Mouse (Mus musculus): ENCODE results near the gene Tpbpb. TPM values are rescaled to one million over a fixed set of nuclear protein-coding genes. Genes with fewer than 3 reads are reported as not detected.
"Not testable (repeated sequence)": the region's sequence is repeated elsewhere in the genome, so short reads cannot be mapped to it uniquely, and the experiment has no call there.

Gene Tpbpb
- polyA plus RNA-seq (2012; ENCODE audit: insufficient read depth, insufficient read length, low replicate concordance, missing spikeins): not detected in 2 replicates

DNA sequence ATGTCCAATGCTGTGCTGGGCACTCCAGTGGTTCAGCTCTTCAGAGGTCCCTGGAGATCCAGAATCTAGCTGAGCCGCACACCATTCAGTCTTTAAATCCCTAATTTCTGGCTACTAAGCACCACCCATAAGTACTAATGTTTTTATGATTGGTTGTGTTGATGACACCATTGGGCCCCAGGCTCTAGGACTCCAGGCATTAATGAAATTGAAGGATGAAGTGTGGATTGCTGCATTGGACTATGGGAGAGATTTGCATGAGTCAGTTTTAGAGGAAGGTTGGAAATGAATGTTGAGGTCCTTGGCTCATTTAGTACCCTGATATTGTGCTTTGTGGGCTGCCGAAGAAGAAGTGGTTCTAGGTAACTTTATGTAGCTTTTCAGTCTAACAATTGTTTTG lies at the start of gene Tpbpb:
Gene Tpbpb, minus strand, starts transcription at position 101 of the 400 bp plus-strand sequence.
- H3K27ac ChIP-seq (ENCODE audit: insufficient read depth, low read depth, low read length); H3K4me1 ChIP-seq (ENCODE audit: control insufficient read depth, insufficient read depth, low read length); H3K4me3 ChIP-seq (ENCODE audit: insufficient read depth, low read depth, low read length): not testable (repeated sequence)
- WGBS: 88% methylated on average over 2 of the region's 2 CpGs

DNA sequence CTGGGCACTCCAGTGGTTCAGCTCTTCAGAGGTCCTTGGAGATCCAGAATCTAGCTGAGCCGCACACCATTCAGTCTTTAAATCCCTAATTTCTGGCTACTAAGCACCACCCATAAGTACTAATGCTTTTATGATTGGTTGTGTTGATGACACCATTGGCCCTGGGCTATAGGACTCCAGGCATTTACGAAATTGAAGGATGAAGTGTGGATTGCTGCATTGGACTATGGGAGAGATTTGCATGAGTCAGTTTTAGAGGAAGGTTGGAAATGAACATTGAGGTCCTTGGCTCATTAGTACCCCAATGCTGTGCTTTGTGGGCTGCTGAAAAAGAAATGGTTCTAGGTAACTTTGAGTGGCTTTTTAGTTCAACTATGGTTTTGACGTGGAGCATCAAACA lies 37.2 kb upstream of the Tpbpb start, which contains the start of gene Tpbpa:
Gene Tpbpa, minus strand, starts transcription at position 101 of the 400 bp plus-strand sequence.
- not testable (repeated sequence) for H3K4me1 ChIP-seq (ENCODE audit: control insufficient read depth, insufficient read depth, low read length); H3K4me3 ChIP-seq (ENCODE audit: insufficient read depth, low read depth, low read length); H3K27ac ChIP-seq (ENCODE audit: insufficient read depth, low read depth, low read length)
- WGBS: 77% methylated on average over 3 of the region's 3 CpGs

DNA sequence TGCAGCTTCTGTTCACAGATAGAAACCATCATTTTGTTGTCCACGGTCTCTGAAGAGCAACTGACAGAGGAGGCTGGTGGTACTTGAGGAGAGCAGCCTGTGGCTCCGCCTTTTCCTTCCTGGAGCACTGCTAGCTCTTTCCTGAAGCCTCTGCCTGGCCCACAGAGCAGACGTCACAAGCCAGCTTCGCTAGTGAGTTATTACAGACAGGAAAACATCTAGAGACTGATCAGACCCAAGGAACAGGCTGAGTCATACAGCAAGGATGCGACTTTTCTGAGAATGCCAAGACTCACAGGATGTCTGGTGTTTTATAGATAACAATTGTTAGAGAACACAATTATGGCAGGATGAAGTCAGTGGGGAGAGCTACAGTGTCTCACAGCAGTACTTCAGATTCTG lies 31.8 kb upstream of the Tpbpb start, which contains the start of the genes Gm49391 and Ctla2a:
Gene Gm49391, minus strand, starts transcription at position 72 of the 402 bp plus-strand sequence.
Gene Ctla2a, minus strand, starts transcription at position 126 of the 402 bp plus-strand sequence.
- Histone ChIP-seq H3K4me1 (ENCODE audit: control insufficient read depth, insufficient read depth, low read length) (no peaks in the 10 kb centered on the region), H3K4me3 (ENCODE audit: insufficient read depth, low read depth, low read length) (no peak within 1 kb of the TSS), H3K27ac (ENCODE audit: insufficient read depth, low read depth, low read length) (no peak within 1 kb of the TSS)
- WGBS: 68% methylated on average over 5 of the region's 5 CpGs
- TF ChIP-seq CTCF (IDR thresholded peaks at IDR 0.05; ENCODE audit: insufficient read depth, low read depth, low read length) (no peak), POLR2A (IDR thresholded peaks at IDR 0.05; ENCODE audit: insufficient read depth, low read depth, low read length) (no peak)

DNA sequence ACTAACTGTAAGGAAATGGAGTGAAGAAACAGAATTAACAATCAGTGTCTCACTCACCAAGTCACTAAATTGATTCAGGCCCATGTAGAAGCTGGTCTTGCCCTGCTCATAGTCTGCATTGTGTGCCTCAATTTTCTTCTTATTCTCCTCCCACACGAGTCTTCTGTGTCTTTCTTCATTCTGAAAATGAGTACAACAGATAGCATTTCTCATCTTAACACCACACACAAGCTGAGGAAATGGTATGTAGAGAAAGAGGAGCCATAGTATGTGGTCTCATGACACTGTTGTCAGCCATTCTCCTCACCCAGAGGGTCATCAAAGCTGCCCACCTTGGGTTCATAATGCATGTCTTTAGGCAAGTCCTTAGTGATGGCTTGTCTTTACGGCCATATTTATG lies 30.8 kb upstream of the Tpbpb start, which contains the start of gene Gm49393:
Gene Gm49393, minus strand, starts transcription at position 101 of the 400 bp plus-strand sequence.
- 67% methylated on average over 2 of the region's 2 CpGs for WGBS
- not testable (repeated sequence) for H3K4me3 ChIP-seq (ENCODE audit: insufficient read depth, low read depth, low read length); H3K27ac ChIP-seq (ENCODE audit: insufficient read depth, low read depth, low read length); H3K4me1 ChIP-seq (ENCODE audit: control insufficient read depth, insufficient read depth, low read length)

DNA sequence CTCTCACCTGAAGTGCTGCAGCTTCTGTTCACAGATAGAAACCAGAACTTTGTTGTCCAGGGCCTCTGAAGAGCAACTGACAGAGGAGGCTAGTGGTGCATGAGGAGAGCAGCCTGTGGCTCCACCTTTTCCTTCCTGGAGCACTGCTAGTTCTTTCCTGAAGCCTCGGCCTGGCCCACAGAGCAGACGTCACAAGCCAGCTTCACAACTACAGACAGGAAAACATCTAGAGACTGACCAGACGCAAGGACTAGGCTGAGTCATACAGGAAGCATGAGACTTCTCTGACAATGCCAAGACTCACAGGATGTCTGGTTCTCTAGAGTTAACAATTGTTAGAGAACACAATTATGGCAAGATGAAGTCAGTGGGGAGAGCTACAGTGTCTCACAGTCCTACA lies 7.4 kb downstream of the Tpbpb start, which contains the start of gene Ctla2b:
Gene Ctla2b, minus strand, starts transcription at position 120 of the 400 bp plus-strand sequence.
- Histone ChIP-seq H3K4me1 (ENCODE audit: control insufficient read depth, insufficient read depth, low read length) (no peaks in the 10 kb centered on the region), H3K27ac (ENCODE audit: insufficient read depth, low read depth, low read length) (no peak within 1 kb of the TSS), H3K4me3 (ENCODE audit: insufficient read depth, low read depth, low read length) (no peak within 1 kb of the TSS)
- 86% methylated on average over 3 of the region's 3 CpGs for WGBS
- TF ChIP-seq CTCF (IDR thresholded peaks at IDR 0.05; ENCODE audit: insufficient read depth, low read depth, low read length) (no peak), POLR2A (IDR thresholded peaks at IDR 0.05; ENCODE audit: insufficient read depth, low read depth, low read length) (no peak)

DNA sequence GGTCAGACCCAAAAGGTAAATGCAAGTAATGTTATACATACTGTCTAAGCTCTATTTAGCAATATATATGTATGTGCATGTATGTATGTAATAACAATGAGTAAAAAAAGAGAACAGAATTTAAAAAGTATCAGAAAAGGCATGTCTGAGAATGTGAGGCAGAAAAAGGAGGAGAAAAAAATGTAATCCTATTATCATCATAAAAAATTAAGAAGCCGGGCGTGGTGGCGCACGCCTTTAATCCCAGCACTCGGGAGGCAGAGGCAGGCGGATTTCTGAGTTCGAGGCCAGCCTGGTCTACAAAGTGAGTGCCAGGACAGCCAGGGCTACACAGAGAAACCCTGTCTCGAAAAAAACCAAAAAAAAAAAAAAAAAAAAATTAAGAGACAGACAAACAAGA lies 7.9 kb downstream of the Tpbpb start, which contains the start of gene Gm49392:
Gene Gm49392, minus strand, starts transcription at position 101 of the 400 bp plus-strand sequence.
- WGBS: 82% methylated on average over 8 of the region's 8 CpGs
- not testable (repeated sequence) for H3K27ac ChIP-seq (ENCODE audit: insufficient read depth, low read depth, low read length)

DNA sequence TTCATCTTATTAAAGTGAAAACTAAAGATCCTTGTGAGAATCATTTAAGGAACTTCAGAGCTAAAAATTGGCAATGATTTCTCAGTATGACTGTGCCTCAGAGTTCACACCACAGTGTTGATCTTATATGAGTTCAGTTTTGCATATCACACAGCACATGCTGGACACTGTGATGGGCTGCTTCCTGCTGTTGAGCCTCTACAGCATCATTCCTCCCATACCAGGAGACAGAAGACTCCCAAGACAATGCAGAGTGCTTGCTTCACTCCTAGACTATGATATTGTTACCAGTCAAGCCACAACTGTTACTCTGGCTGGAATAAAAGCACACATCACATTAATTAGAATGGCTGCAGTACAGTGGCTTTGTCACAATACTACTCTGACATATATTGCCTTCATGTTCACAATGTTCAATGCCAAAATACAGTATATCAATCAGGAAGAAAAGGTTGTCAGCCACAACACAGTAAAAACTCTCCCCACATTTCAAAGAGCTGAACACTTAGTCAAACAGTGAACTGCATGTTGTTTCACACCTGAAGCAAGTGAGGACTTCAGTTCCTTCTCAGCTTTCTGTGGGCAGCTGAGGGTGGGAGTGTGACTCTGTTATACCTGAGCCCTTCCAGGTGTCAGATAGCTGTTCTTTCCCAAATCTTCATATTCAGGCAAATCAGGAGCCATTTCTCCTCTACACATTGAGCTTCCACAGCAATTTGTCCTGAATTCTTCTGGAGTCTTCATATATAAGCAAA lies 9.1 kb downstream of the Tpbpb start:
- H3K4me1 ChIP-seq (ENCODE audit: control insufficient read depth, insufficient read depth, low read length): no peaks in the 10 kb centered on the region
- TF ChIP-seq CTCF (IDR thresholded peaks at IDR 0.05; ENCODE audit: insufficient read depth, low read depth, low read length): no peak
- TF ChIP-seq POLR2A (IDR thresholded peaks at IDR 0.05; ENCODE audit: insufficient read depth, low read depth, low read length): no peak
- H3K4me3 ChIP-seq (ENCODE audit: insufficient read depth, low read depth, low read length): no peak overlapping the region
- no peak overlapping the region for H3K27ac ChIP-seq (ENCODE audit: insufficient read depth, low read depth, low read length)

More for the DNA sequence above, 7.9 kb downstream of the Tpbpb start, which contains the start of gene Gm49392:
- H3K4me1 ChIP-seq (ENCODE audit: control insufficient read depth, insufficient read depth, low read length); H3K4me3 ChIP-seq (ENCODE audit: insufficient read depth, low read depth, low read length): not testable (repeated sequence)

DNA sequence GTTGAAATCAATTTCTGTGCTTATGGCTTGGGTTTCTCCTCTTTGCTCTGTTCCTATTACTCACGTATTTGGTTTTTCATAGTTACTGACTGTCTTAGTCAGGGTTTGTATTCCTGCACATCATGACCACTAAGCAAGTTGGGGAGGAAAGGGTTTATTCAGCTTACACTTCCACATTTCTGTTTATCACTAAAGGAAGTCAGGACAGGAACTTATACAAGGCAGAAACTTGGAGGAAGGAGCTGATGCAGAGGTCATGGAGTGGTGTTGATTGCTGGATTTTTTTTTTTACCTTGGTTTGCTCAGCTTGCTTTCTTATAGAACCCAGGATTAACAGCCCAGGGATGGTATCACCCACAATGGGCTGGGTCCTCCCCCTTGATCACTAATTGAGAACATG lies 12.4 kb downstream of the Tpbpb start:
- no peak overlapping the region for H3K27ac ChIP-seq (ENCODE audit: insufficient read depth, low read depth, low read length)
- WGBS: 92% methylated on average over 1 of the region's 1 CpGs
- H3K4me1 ChIP-seq (ENCODE audit: control insufficient read depth, insufficient read depth, low read length): no peaks in the 10 kb centered on the region
- no peak for TF ChIP-seq CTCF (IDR thresholded peaks at IDR 0.05; ENCODE audit: insufficient read depth, low read depth, low read length)
- TF ChIP-seq POLR2A (IDR thresholded peaks at IDR 0.05; ENCODE audit: insufficient read depth, low read depth, low read length): no peak
- H3K4me3 ChIP-seq (ENCODE audit: insufficient read depth, low read depth, low read length): no peak overlapping the region

DNA sequence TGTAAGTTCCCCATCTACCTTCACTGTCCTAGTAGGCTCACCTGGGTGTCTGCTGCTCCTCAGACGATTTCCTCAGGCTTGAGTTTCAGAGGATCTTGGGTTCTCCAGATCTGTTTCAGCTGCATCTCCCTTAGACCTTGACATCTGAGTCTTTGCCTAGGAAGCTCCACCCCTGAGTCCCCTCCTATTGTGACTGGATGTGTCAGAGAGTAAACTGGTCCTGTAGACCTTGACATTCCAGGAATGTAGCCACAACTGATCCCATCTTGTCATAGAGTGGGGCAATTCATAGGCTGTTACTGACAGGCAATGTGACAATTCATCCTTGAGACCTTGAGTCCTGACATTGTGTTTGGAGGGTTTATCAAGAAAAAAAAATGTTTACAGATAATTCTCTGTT lies 40.4 kb downstream of the Tpbpb start, which contains the start of gene 4930486L24Rik:
Gene 4930486L24Rik, minus strand, starts transcription at position 195 of the 400 bp plus-strand sequence.
- Histone ChIP-seq H3K27ac (ENCODE audit: insufficient read depth, low read depth, low read length) (no peak within 1 kb of the TSS), H3K4me1 (ENCODE audit: control insufficient read depth, insufficient read depth, low read length) (no peaks in the 10 kb centered on the region), H3K4me3 (ENCODE audit: insufficient read depth, low read depth, low read length) (no peak within 1 kb of the TSS)
- WGBS: 68% methylated on average over 1 of the region's 1 CpGs
- TF ChIP-seq CTCF (IDR thresholded peaks at IDR 0.05; ENCODE audit: insufficient read depth, low read depth, low read length) (no peak), POLR2A (IDR thresholded peaks at IDR 0.05; ENCODE audit: insufficient read depth, low read depth, low read length) (no peak)

Other genes with a start within 250 kb of the Tpbpb start
- gene BC051665, start 118.5 kb downstream of the Tpbpb start, polyA plus RNA-seq (2012; ENCODE audit: insufficient read depth, insufficient read length, low replicate concordance, missing spikeins): not detected in 2 replicates
- gene Ctsll3, start 102.0 kb downstream of the Tpbpb start, polyA plus RNA-seq (2012; ENCODE audit: insufficient read depth, insufficient read length, low replicate concordance, missing spikeins): not detected in 2 replicates
- not detected in 2 replicates for gene 4930486L24Rik, start 40.4 kb downstream of the Tpbpb start, polyA plus RNA-seq (2012; ENCODE audit: insufficient read depth, insufficient read length, low replicate concordance, missing spikeins)
- gene Gm49392, start 8.0 kb downstream of the Tpbpb start, polyA plus RNA-seq (2012; ENCODE audit: insufficient read depth, insufficient read length, low replicate concordance, missing spikeins): not detected in 2 replicates
- gene Ctla2b, start 7.4 kb downstream of the Tpbpb start, polyA plus RNA-seq (2012; ENCODE audit: insufficient read depth, insufficient read length, low replicate concordance, missing spikeins): not detected in 2 replicates
- not detected in 2 replicates for gene Gm49393, start 30.7 kb upstream of the Tpbpb start, polyA plus RNA-seq (2012; ENCODE audit: insufficient read depth, insufficient read length, low replicate concordance, missing spikeins)
- gene Gm49391, start 31.7 kb upstream of the Tpbpb start, polyA plus RNA-seq (2012; ENCODE audit: insufficient read depth, insufficient read length, low replicate concordance, missing spikeins): not detected in 2 replicates
- not detected in 2 replicates for gene Ctla2a, start 31.7 kb upstream of the Tpbpb start, polyA plus RNA-seq (2012; ENCODE audit: insufficient read depth, insufficient read length, low replicate concordance, missing spikeins)
- gene Tpbpa, start 37.1 kb upstream of the Tpbpb start, polyA plus RNA-seq (2012; ENCODE audit: insufficient read depth, insufficient read length, low replicate concordance, missing spikeins): not detected in 2 replicates
- not detected in 2 replicates for gene Ctsj, start 101.1 kb upstream of the Tpbpb start, polyA plus RNA-seq (2012; ENCODE audit: insufficient read depth, insufficient read length, low replicate concordance, missing spikeins)
- gene Ctsq, start 135.8 kb upstream of the Tpbpb start, polyA plus RNA-seq (2012; ENCODE audit: insufficient read depth, insufficient read length, low replicate concordance, missing spikeins): not detected in 2 replicates